Mouse (Mus musculus) hindbrain, embryonic 12.5 days (tissue): Measurements from ENCODE around the gene Mnt. TPM values are rescaled to one million over a fixed set of nuclear protein-coding genes. Genes with fewer than 3 reads are reported as not detected.
A peak's percentile ranks its signal among the peaks of the same experiment; 100 is the strongest.

Source experiments
- ATAC-seq: fragments of 200-750 bp; cut with Nextera tagmentation; 2 replicates; pipeline ENCODE4 v1.8.0; 2017; ENCODE audit warnings: moderate TSS enrichment; ENCODE audit not compliant: low FRiP score
- H3K27ac ChIP-seq: fragments of 300-500 bp; sonication (generic); 2 replicates; pipeline ENCODE4 v1.5.1; 2016; ENCODE audit warnings: mild to moderate bottlenecking
- H3K27me3 ChIP-seq: fragments of 300-500 bp; sonication (generic); 2 replicates; pipeline ENCODE4 v1.6.1; 2016; ENCODE audit warnings: mild to moderate bottlenecking
- H3K36me3 ChIP-seq: fragments of 300-500 bp; sonication (generic); 2 replicates; pipeline ENCODE4 v1.6.1; 2016; ENCODE audit warnings: mild to moderate bottlenecking
- H3K4me1 ChIP-seq: fragments of 300-500 bp; sonication (generic); 2 replicates; pipeline ENCODE4 v1.6.1; 2016
- H3K4me2 ChIP-seq: fragments of 300-500 bp; sonication (generic); replicated peaks from 2 replicates; pipeline ENCODE4 v1.6.1; 2016; ENCODE audit warnings: mild to moderate bottlenecking
- H3K4me3 ChIP-seq: fragments of 300-500 bp; sonication (generic); 2 replicates; pipeline ENCODE4 v1.5.1; 2016; ENCODE audit warnings: mild to moderate bottlenecking
- H3K9ac ChIP-seq: fragments of 300-500 bp; sonication (generic); 2 replicates; pipeline ENCODE4 v1.6.1; 2016; ENCODE audit warnings: mild to moderate bottlenecking, moderate library complexity
- H3K9me3 ChIP-seq: fragments of 300-500 bp; sonication (generic); replicated peaks from 2 replicates; pipeline ENCODE4 v1.6.1; 2016; ENCODE audit warnings: mild to moderate bottlenecking
- WGBS: fragments of 180-500 bp; shearing (Covaris S2); methylation state at CpG from one replicate; pipeline ENCODE4 v1.1.7; 2016; 5-methylcytosine and 5-hydroxymethylcytosine counted together
- polyA plus RNA-seq: library from polyadenylated mRNA; unstranded; fragments of >200 nt; fragmentation: Nextera tagmentation; extraction: Ambion mirVana; gene quantifications from 2 replicates; pipeline ENCODE4 v1.2.1, GENCODE M21; 2016

Gene Mnt
- polyA plus RNA-seq, 1 experiment from 2014 or later = 8.3 TPM

- no peaks in the 10 kb centered on the region for H3K9me3 ChIP-seq
- no peaks in the 10 kb centered on the region for H3K27me3 ChIP-seq
- peaks cover 64% of the 10 kb centered on the region for H3K4me1 ChIP-seq
- peak overlapping the region; percentile 81 for H3K4me2 ChIP-seq
- 80% methylated on average over 8 of the region's 8 CpGs for WGBS
- peak overlapping the region; percentile 69; the same call in 1 of the 2 replicates for H3K9ac ChIP-seq
- ATAC-seq = no peak
- peaks cover 5% of the 10 kb centered on the region; the same call in 1 of the 2 replicates for H3K36me3 ChIP-seq
- H3K27ac ChIP-seq = no peak overlapping the region
- H3K4me3 ChIP-seq = peak overlapping the region; percentile 95; the same call in 1 of the 2 replicates
Measured at GRCm38 (mm10) chr11:74833536-74834358, 3.0 kb downstream of the Mnt start.

GRCm38 (mm10) chr11:74834359-74834638, 3.6 kb downstream of the Mnt start:
- no peaks in the 10 kb centered on the region for H3K27me3 ChIP-seq
- no peak overlapping the region for H3K4me2 ChIP-seq
- H3K27ac ChIP-seq = no peak overlapping the region
- no peak for ATAC-seq
- no peaks in the 10 kb centered on the region for H3K9me3 ChIP-seq
- no peak overlapping the region; the same call in 1 of the 2 replicates for H3K4me3 ChIP-seq
- whole genome bisulfite sequencing = 67% methylated on average over 1 of the region's 1 CpGs
- H3K4me1 ChIP-seq = peaks cover 63% of the 10 kb centered on the region
- H3K36me3 ChIP-seq = peaks cover 5% of the 10 kb centered on the region; the same call in 1 of the 2 replicates
- no peak overlapping the region for H3K9ac ChIP-seq

- WGBS = 63% methylated on average over 5 of the region's 5 CpGs
- no peaks in the 10 kb centered on the region for H3K9me3 ChIP-seq
- H3K27ac ChIP-seq = no peak overlapping the region
- no peak overlapping the region for H3K4me2 ChIP-seq
- H3K9ac ChIP-seq = no peak overlapping the region
- peaks cover 5% of the 10 kb centered on the region; the same call in 1 of the 2 replicates for H3K36me3 ChIP-seq
- peaks cover 59% of the 10 kb centered on the region for H3K4me1 ChIP-seq
- H3K27me3 ChIP-seq = no peaks in the 10 kb centered on the region
- H3K4me3 ChIP-seq = no peak overlapping the region
- ATAC-seq = no peak
Measured at GRCm38 (mm10) chr11:74834650-74835277, 4.0 kb downstream of the Mnt start.

- no peak overlapping the region for H3K4me2 ChIP-seq
- H3K27me3 ChIP-seq = no peaks in the 10 kb centered on the region
- no peak for ATAC-seq
- peaks cover 57% of the 10 kb centered on the region for H3K4me1 ChIP-seq
- 86% methylated on average over 6 of the region's 6 CpGs for whole genome bisulfite sequencing
- H3K27ac ChIP-seq = no peak overlapping the region
- no peak overlapping the region for H3K4me3 ChIP-seq
- H3K36me3 ChIP-seq = peaks cover 5% of the 10 kb centered on the region; the same call in 1 of the 2 replicates
- no peak overlapping the region for H3K9ac ChIP-seq
- H3K9me3 ChIP-seq = no peaks in the 10 kb centered on the region
Measured at GRCm38 (mm10) chr11:74835593-74836224, 5.0 kb downstream of the Mnt start.

GRCm38 (mm10) chr11:74836225-74837055, 5.7 kb downstream of the Mnt start:
- no peaks in the 10 kb centered on the region for H3K27me3 ChIP-seq
- H3K27ac ChIP-seq = no peak overlapping the region
- 88% methylated on average over 22 of the region's 22 CpGs for WGBS
- peaks cover 57% of the 10 kb centered on the region for H3K4me1 ChIP-seq
- no peak overlapping the region for H3K4me2 ChIP-seq
- H3K9ac ChIP-seq = no peak overlapping the region
- H3K36me3 ChIP-seq = peaks cover 5% of the 10 kb centered on the region; the same call in 1 of the 2 replicates
- ATAC-seq = no peak
- H3K9me3 ChIP-seq = no peaks in the 10 kb centered on the region
- no peak overlapping the region for H3K4me3 ChIP-seq

GRCm38 (mm10) chr11:74837056-74837693, 6.5 kb downstream of the Mnt start:
- Histone ChIP-seq H3K9me3 (no peaks in the 10 kb centered on the region), H3K9ac (peak overlapping the region; percentile 64), H3K36me3 (peaks cover 12% of the 10 kb centered on the region), H3K4me1 (peaks cover 57% of the 10 kb centered on the region), H3K27me3 (no peaks in the 10 kb centered on the region), H3K4me3 (peak overlapping the region; percentile 62), H3K27ac (peak overlapping the region; percentile 92), H3K4me2 (peak overlapping the region; percentile 62)
- WGBS = 45% methylated on average over 16 of the region's 16 CpGs
- ATAC-seq = no peak; the same call in 1 of the 2 replicates

- H3K9ac ChIP-seq = peak overlapping the region; percentile 64
- H3K4me3 ChIP-seq = peak overlapping the region; percentile 62
- H3K27ac ChIP-seq = peak overlapping the region; percentile 92
- peaks cover 19% of the 10 kb centered on the region for H3K36me3 ChIP-seq
- H3K4me1 ChIP-seq = peaks cover 53% of the 10 kb centered on the region
- 1% methylated on average over 44 of the region's 54 CpGs for WGBS
- peak; percentile 81 for ATAC-seq
- H3K9me3 ChIP-seq = no peaks in the 10 kb centered on the region
- H3K27me3 ChIP-seq = no peaks in the 10 kb centered on the region
- H3K4me2 ChIP-seq = peak overlapping the region; percentile 62
Measured at GRCm38 (mm10) chr11:74837694-74838431, 7.1 kb downstream of the Mnt start.

GRCm38 (mm10) chr11:74838441-74838840, 7.7 kb downstream of the Mnt start:
- Histone ChIP-seq H3K4me2 (peak overlapping the region; percentile 62), H3K27me3 (no peaks in the 10 kb centered on the region), H3K9me3 (no peaks in the 10 kb centered on the region), H3K4me1 (peaks cover 51% of the 10 kb centered on the region), H3K4me3 (peak overlapping the region; percentile 62), H3K36me3 (peaks cover 24% of the 10 kb centered on the region), H3K27ac (peak overlapping the region; percentile 92), H3K9ac (peak overlapping the region; percentile 64)
- WGBS = under 1% methylated on average over 33 of the region's 35 CpGs
- ATAC-seq = peak; percentile 75

GRCm38 (mm10) chr11:74838971-74839370, 8.3 kb downstream of the Mnt start:
- Histone ChIP-seq H3K4me1 (peaks cover 45% of the 10 kb centered on the region), H3K27ac (peak overlapping the region; percentile 92), H3K27me3 (no peaks in the 10 kb centered on the region), H3K4me3 (peak overlapping the region; percentile 62; the same call in 1 of the 2 replicates), H3K9ac (no peak overlapping the region), H3K36me3 (peaks cover 30% of the 10 kb centered on the region), H3K4me2 (peak overlapping the region; percentile 62), H3K9me3 (no peaks in the 10 kb centered on the region)
- WGBS = 52% methylated on average over 6 of the region's 6 CpGs
- no peak for ATAC-seq

- no peak overlapping the region for H3K4me3 ChIP-seq
- 0 out of 2 replicates have a peak, but pooled peaks cover 2% of the 10 kb centered on the region for H3K9me3 ChIP-seq
- no peak overlapping the region for H3K27ac ChIP-seq
- peaks cover 36% of the 10 kb centered on the region for H3K4me1 ChIP-seq
- no peak overlapping the region for H3K4me2 ChIP-seq
- ATAC-seq = no peak
- 91% methylated on average over 19 of the region's 19 CpGs for WGBS
- no peak overlapping the region for H3K9ac ChIP-seq
- H3K27me3 ChIP-seq = no peaks in the 10 kb centered on the region
- H3K36me3 ChIP-seq = peaks cover 40% of the 10 kb centered on the region
Measured at GRCm38 (mm10) chr11:74839860-74840715, 9.4 kb downstream of the Mnt start.
